Mouse (Mus musculus): ENCODE measurements around the gene Reg2. TPM values are rescaled to one million over a fixed set of nuclear protein-coding genes. Genes with fewer than 3 reads are reported as not detected.
"Not testable (repeated sequence)": the region's sequence is repeated elsewhere in the genome, so short reads cannot be mapped to it uniquely, and the experiment has no call there.

Gene Reg2
- not detected for total RNA-seq (2021)

DNA sequence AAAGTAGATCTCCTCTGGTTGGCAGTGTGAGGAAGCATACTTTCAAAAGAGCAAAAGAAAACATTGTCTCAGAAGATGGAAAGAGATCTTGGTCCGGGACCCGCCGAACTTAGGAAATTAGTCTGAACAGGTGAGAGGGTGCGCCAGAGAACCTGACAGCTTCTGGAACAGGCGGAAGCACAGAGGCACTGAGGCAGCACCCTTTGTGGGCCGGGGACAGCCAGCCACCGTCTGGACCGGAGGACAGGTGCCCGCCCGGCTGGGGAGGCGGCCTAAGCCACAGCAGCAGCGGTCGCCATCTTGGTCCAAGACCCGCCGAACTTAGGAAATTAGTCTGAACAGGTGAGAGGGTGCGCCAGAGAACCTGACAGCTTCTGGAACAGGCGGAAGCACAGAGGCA, at the start of gene Reg2:
Reg2 (plus strand) TSS at position 301 of the 400 bp plus-strand sequence.
- not testable (repeated sequence) for DNase-seq

DNA sequence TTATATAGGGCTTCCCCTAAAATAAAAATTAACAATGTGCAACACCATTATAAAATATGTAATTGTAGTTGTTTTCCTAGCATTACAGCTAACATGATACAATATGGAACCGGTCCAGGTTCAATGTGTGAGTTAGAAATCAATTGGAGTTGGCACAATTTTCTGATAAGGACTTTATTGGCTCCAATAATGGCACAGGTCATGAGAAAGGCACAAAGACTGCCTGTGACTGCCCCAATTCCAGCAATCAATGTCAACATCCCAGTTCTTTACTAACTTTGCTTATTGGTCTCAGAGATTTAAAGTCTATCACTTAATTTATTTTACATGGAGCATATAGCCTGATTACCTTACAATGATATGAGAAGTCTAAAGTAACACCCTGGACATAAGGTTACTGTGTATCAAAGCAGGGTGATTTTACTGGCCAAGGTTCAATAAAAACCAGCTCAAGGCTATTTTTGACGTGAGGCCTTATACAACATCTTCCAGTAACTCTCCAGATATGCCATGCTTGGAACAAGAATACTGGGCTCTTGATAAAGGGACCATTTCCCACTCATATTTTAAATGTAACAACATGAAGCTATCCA, 33.4 kb upstream of the Reg2 start:
- DNase-seq: no peak

GRCm38 (mm10) chr6:78370357-78370756, 25.1 kb upstream of the Reg2 start, which contains the start of gene Reg3b:
Gene Reg3b, plus strand, starts transcription at chr6:78370657.
- no peak for DNase-seq

GRCm38 (mm10) chr6:78378765-78379164, 16.7 kb upstream of the Reg2 start, which contains the start of gene Reg3d:
Gene Reg3d, minus strand, starts transcription at chr6:78378865.
- DNase-seq: no peak

DNA sequence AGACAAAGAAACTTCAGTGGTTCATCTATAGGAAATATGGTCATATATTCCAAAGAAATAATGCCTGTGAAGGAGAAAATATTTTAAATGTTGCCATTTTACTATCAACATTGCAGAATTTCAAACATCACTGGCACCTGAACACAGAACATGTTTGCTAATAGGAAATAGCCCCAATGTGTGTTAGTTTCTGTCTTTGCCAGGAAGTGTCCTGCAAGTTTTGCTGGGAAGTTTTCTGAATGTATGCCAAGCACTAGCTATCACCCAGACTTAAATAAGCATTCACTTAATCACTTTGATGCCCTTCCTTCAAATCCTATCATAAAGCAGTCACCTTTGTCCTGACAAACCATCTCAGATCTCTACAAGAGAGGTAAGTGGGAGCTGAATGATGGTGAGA, 15.0 kb upstream of the Reg2 start, which contains the start of gene Reg3a:
Reg3a (plus strand) TSS at position 301 of the 400 bp plus-strand sequence.
- DNase-seq: no peak

- DNase-seq: no peak
Observed at GRCm38 (mm10) chr6:78385609-78386008, 9.8 kb upstream of the Reg2 start.

GRCm38 (mm10) chr6:78422411-78422810, 27.0 kb downstream of the Reg2 start, which contains the start of gene Reg1:
Gene Reg1, plus strand, starts transcription at chr6:78422711.
- DNase-seq: not testable (repeated sequence)

DNA sequence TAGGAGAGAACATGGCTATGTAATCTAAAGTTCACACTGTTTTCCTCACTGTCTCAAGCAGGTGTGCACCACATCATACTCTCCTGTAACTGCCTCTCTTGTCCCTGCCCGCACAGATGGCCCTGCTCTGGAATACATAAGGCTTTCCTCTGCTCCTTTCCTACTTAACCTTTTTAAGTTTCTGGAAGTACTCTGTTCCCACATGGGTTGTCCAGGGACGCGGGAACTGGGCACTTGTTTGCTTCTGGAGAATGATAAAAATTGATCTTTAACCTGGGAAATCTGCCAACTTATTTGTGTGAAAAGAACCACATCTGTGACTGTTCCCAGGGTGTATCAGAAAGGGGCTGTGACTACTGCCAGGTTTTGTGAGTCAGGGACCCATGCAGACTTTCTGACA, 30.1 kb downstream of the Reg2 start:
- DNase-seq: no peak

DNA sequence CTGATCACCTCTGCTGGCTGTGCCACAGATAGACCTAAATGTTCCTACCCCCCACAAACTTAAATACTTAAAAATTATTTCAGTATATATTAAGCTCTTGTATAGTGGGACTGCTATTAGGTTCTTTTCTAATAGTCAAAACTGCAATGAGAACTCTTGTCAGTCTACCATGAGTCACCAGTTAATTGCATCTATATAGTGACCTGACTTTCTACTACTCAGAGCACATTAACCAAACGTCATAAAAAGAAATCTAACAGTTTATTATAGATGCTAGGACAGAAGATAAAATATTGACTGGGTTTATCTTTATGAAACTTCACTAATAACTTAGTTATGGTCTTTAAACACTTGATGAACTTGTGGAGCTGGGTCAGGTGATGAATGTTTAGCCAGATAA, 51.8 kb downstream of the Reg2 start:
- no peak for DNase-seq

- no peak for DNase-seq
Observed at GRCm38 (mm10) chr6:78448409-78448808, 53.0 kb downstream of the Reg2 start.

DNA sequence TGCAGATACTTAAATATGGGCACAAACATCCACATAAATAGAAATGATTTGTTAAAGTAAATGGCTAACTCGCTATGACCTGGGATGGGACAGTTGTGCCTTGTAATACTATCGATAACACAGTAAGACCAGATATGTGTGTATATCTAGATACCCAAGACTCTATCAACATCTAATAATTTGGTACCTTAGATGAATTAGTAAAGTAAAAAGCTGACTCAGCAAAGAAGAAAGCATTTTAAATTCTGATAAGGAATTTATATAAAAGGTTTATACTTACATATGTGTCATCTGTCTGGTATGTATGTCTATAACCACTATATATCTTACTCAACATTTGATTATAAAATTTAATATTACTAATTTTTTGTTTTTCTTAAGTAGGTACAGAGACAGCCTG, 57.4 kb downstream of the Reg2 start:
- DNase-seq: no peak

Other genes with a start within 250 kb of the Reg2 start
- not detected for gene Reg3b, start 25.0 kb upstream of the Reg2 start, total RNA-seq (2021)
- not detected for gene Reg3d, start 16.8 kb upstream of the Reg2 start, total RNA-seq (2021)
- not detected for gene Reg3a, start 14.9 kb upstream of the Reg2 start, total RNA-seq (2021)
- gene Reg1, start 27.1 kb downstream of the Reg2 start, total RNA-seq (2021): not detected
- not detected for gene Reg3g, start 73.2 kb downstream of the Reg2 start, total RNA-seq (2021)